Mouse (Mus musculus) mesoderm, embryonic 11.5 days (tissue): Measurements from ENCODE around the gene Kcnj9.

ENCODE experiments used
- DNase-seq: peaks from one replicate; pipeline ENCODE4 v3.0.0-alpha.2; 2012; ENCODE audit warnings: low read depth, low spot score

The Kcnj9 gene

GRCm38 (mm10) chr1:172329131-172329530, at the start of gene Kcnj9:
Gene Kcnj9 (minus strand): TSS chr1:172329318.
- no peak for DNase-seq

GRCm38 (mm10) chr1:172376758-172377458, 47.8 kb upstream of the Kcnj9 start:
- DNase-seq: peak; percentile 15

GRCm38 (mm10) chr1:172376198-172376667, 47.1 kb upstream of the Kcnj9 start, which contains the start of gene Pigm:
Gene Pigm (plus strand): TSS chr1:172376546.
- DNase-seq: peak; percentile 99

- DNase-seq: peak; percentile 69
Measured at GRCm38 (mm10) chr1:172368768-172369418, 39.8 kb upstream of the Kcnj9 start.

- DNase-seq: peak; percentile 66
Measured at GRCm38 (mm10) chr1:172364684-172365083, 35.6 kb upstream of the Kcnj9 start.

GRCm38 (mm10) chr1:172358341-172358740, 29.2 kb upstream of the Kcnj9 start:
- no peak for DNase-seq

GRCm38 (mm10) chr1:172357550-172357949, 28.4 kb upstream of the Kcnj9 start:
- peak; percentile 59 for DNase-seq

GRCm38 (mm10) chr1:172355336-172355735, 26.2 kb upstream of the Kcnj9 start:
- DNase-seq: no peak

- no peak for DNase-seq
Measured at GRCm38 (mm10) chr1:172352453-172352852, 23.3 kb upstream of the Kcnj9 start.

- no peak for DNase-seq
Measured at GRCm38 (mm10) chr1:172352001-172352400, 22.9 kb upstream of the Kcnj9 start.

- DNase-seq: peak; percentile 85
Measured at GRCm38 (mm10) chr1:172349916-172350812, 21.0 kb upstream of the Kcnj9 start.

GRCm38 (mm10) chr1:172349504-172349903, 20.4 kb upstream of the Kcnj9 start:
- no peak for DNase-seq

GRCm38 (mm10) chr1:172347382-172347781, 18.3 kb upstream of the Kcnj9 start:
- no peak for DNase-seq

GRCm38 (mm10) chr1:172346707-172347106, 17.6 kb upstream of the Kcnj9 start:
- DNase-seq: no peak

- no peak for DNase-seq
Measured at GRCm38 (mm10) chr1:172344820-172345219, 15.7 kb upstream of the Kcnj9 start.

GRCm38 (mm10) chr1:172343914-172344313, 14.8 kb upstream of the Kcnj9 start:
- no peak for DNase-seq

- no peak for DNase-seq
Measured at GRCm38 (mm10) chr1:172342729-172343128, 13.6 kb upstream of the Kcnj9 start.

GRCm38 (mm10) chr1:172341386-172341785, 12.3 kb upstream of the Kcnj9 start:
- DNase-seq: no peak

GRCm38 (mm10) chr1:172340729-172341321, 11.7 kb upstream of the Kcnj9 start, which contains the start of gene Kcnj10:
Gene Kcnj10 (plus strand): TSS chr1:172341210.
- peak; percentile 85 for DNase-seq

- no peak for DNase-seq
Measured at GRCm38 (mm10) chr1:172337411-172338185, 8.5 kb upstream of the Kcnj9 start.

GRCm38 (mm10) chr1:172335804-172336203, 6.7 kb upstream of the Kcnj9 start:
- DNase-seq: no peak
